Mouse (Mus musculus): ENCODE measurements around the gene Tomm6. TPM values are rescaled to one million over a fixed set of nuclear protein-coding genes. Genes with fewer than 3 reads are reported as not detected.

The Tomm6 gene
- total RNA-seq (2021): 100 to 1,000 TPM; 147 to 153 TPM
- long read RNA-seq, experiment 1, transcript Tomm6-202 (3 exons, 749 nt): major isoform, 110 of 116 reads
- long read RNA-seq, experiment 1, transcript Tomm6-201 (3 exons, 594 nt): minor isoform, 6 of 116 reads
- long read RNA-seq, experiment 1, partial matches to known transcripts: 0 of 116 reads
- long read RNA-seq, experiment 1, other reads (novel, unspliced or antisense): 0 of 116 reads
- long read RNA-seq, experiment 2, transcript Tomm6-201 (3 exons, 594 nt): minor isoform, 5 of 126 reads
- long read RNA-seq, experiment 2, transcript Tomm6-202 (3 exons, 749 nt): major isoform, 118 of 126 reads
- long read RNA-seq, experiment 2, partial matches to known transcripts: 0 of 126 reads
- long read RNA-seq, experiment 2, other reads (novel, unspliced or antisense): 3 of 126 reads

- intact Hi-C loops (cut with DNase I; ENCODE audit: low total_unique reads): no loop called here
- no peak for DNase-seq
Observed at GRCm38 (mm10) chr17:47688344-47688607, at the start of gene Tomm6. Gene Tomm6 (minus strand): TSS chr17:47688386.

GRCm38 (mm10) chr17:47737271-47738065, 49.3 kb upstream of the Tomm6 start:
- intact Hi-C loops (cut with DNase I; ENCODE audit: low total_unique reads): no loop called here
- peak; percentile 93 for DNase-seq

- intact Hi-C loops (cut with DNase I; ENCODE audit: low total_unique reads): no loop called here
- peak; percentile 98 for DNase-seq
Observed at GRCm38 (mm10) chr17:47736856-47737255, 48.7 kb upstream of the Tomm6 start, which contains the start of gene Tfeb. Gene Tfeb (plus strand): TSS chr17:47737030.

- no peak for DNase-seq
- intact Hi-C loops (cut with DNase I; ENCODE audit: low total_unique reads): no loop called here
Observed at GRCm38 (mm10) chr17:47735553-47736100, 47.4 kb upstream of the Tomm6 start.

GRCm38 (mm10) chr17:47730633-47731575, 42.7 kb upstream of the Tomm6 start:
- DNase-seq: no peak
- intact Hi-C loops (cut with DNase I; ENCODE audit: low total_unique reads): no loop called here

GRCm38 (mm10) chr17:47726566-47726965, 38.4 kb upstream of the Tomm6 start, which contains the start of gene Pgc:
Gene Pgc (plus strand): TSS chr17:47726842.
- no peak for DNase-seq
- intact Hi-C loops (cut with DNase I; ENCODE audit: low total_unique reads): no loop called here

GRCm38 (mm10) chr17:47721183-47721582, 33.0 kb upstream of the Tomm6 start:
- no peak for DNase-seq
- intact Hi-C loops (cut with DNase I; ENCODE audit: low total_unique reads): no loop called here

GRCm38 (mm10) chr17:47715037-47715436, 26.9 kb upstream of the Tomm6 start:
- intact Hi-C loops (cut with DNase I; ENCODE audit: low total_unique reads): no loop called here
- DNase-seq: no peak

- intact Hi-C loops (cut with DNase I; ENCODE audit: low total_unique reads): no loop called here
- no peak for DNase-seq
Observed at GRCm38 (mm10) chr17:47712889-47713571, 24.8 kb upstream of the Tomm6 start.

GRCm38 (mm10) chr17:47711883-47712282, 23.7 kb upstream of the Tomm6 start:
- no peak for DNase-seq
- intact Hi-C loops (cut with DNase I; ENCODE audit: low total_unique reads): no loop called here

- DNase-seq: no peak
- intact Hi-C loops (cut with DNase I; ENCODE audit: low total_unique reads): no loop called here
Observed at GRCm38 (mm10) chr17:47710036-47710435, 21.9 kb upstream of the Tomm6 start.

- no peak for DNase-seq
- intact Hi-C loops (cut with DNase I; ENCODE audit: low total_unique reads): no loop called here
Observed at GRCm38 (mm10) chr17:47708972-47709371, 20.8 kb upstream of the Tomm6 start.

GRCm38 (mm10) chr17:47707961-47708360, 19.8 kb upstream of the Tomm6 start:
- DNase-seq: no peak
- intact Hi-C loops (cut with DNase I; ENCODE audit: low total_unique reads): no loop called here

GRCm38 (mm10) chr17:47706196-47706595, 18.0 kb upstream of the Tomm6 start:
- no peak for DNase-seq
- intact Hi-C loops (cut with DNase I; ENCODE audit: low total_unique reads): no loop called here

GRCm38 (mm10) chr17:47704692-47705091, 16.5 kb upstream of the Tomm6 start:
- intact Hi-C loops (cut with DNase I; ENCODE audit: low total_unique reads): no loop called here
- no peak for DNase-seq

- intact Hi-C loops (cut with DNase I; ENCODE audit: low total_unique reads): no loop called here
- no peak for DNase-seq
Observed at GRCm38 (mm10) chr17:47703556-47703955, 15.4 kb upstream of the Tomm6 start.

- intact Hi-C loops (cut with DNase I; ENCODE audit: low total_unique reads): no loop called here
- no peak for DNase-seq
Observed at GRCm38 (mm10) chr17:47702548-47703345, 14.6 kb upstream of the Tomm6 start.

GRCm38 (mm10) chr17:47701793-47702192, 13.6 kb upstream of the Tomm6 start:
- no peak for DNase-seq
- intact Hi-C loops (cut with DNase I; ENCODE audit: low total_unique reads): no loop called here

All from gastrocnemius, postnatal 14 days (tissue).